Mouse (Mus musculus) forebrain, embryonic 15.5 days (tissue): ENCODE data around the gene Fam173a. TPM values are rescaled to one million over a fixed set of nuclear protein-coding genes. Genes with fewer than 3 reads are reported as not detected.

Experiments
- ATAC-seq: fragments of 200-750 bp; cut with Nextera tagmentation; replicated peaks from 2 replicates; pipeline ENCODE4 v1.8.0; 2017; ENCODE audit warnings: mild to moderate bottlenecking, moderate TSS enrichment, moderate library complexity
- H3K27ac ChIP-seq: fragments of 300-500 bp; sonication (generic); replicated peaks from 2 replicates; pipeline ENCODE4 v1.5.1; 2015; ENCODE audit warnings: mild to moderate bottlenecking, inconsistent platforms
- H3K27me3 ChIP-seq: fragments of 300-500 bp; sonication (generic); 2 replicates; pipeline ENCODE4 v1.6.1; 2015; ENCODE audit warnings: inconsistent platforms
- H3K36me3 ChIP-seq: fragments of 300-500 bp; sonication (generic); 2 replicates; pipeline ENCODE4 v1.6.1; 2015; ENCODE audit warnings: mild to moderate bottlenecking, inconsistent platforms
- H3K4me1 ChIP-seq: fragments of 300-500 bp; sonication (generic); 2 replicates; pipeline ENCODE4 v1.6.1; 2015; ENCODE audit warnings: inconsistent platforms
- H3K4me2 ChIP-seq: fragments of 300-500 bp; sonication (generic); replicated peaks from 2 replicates; pipeline ENCODE4 v1.6.1; 2015; ENCODE audit warnings: mild to moderate bottlenecking, inconsistent platforms
- H3K4me3 ChIP-seq: fragments of 300-500 bp; sonication (generic); 2 replicates; pipeline ENCODE4 v1.5.1; 2015; ENCODE audit warnings: mild to moderate bottlenecking, inconsistent platforms
- H3K9ac ChIP-seq: fragments of 300-500 bp; sonication (generic); replicated peaks from 2 replicates; pipeline ENCODE4 v1.6.1; 2015; ENCODE audit warnings: mild to moderate bottlenecking, inconsistent platforms
- H3K9me3 ChIP-seq: fragments of 300-500 bp; sonication (generic); 2 replicates; pipeline ENCODE4 v1.6.1; 2016; ENCODE audit warnings: inconsistent platforms
- WGBS: fragments of 180-500 bp; shearing (Covaris S2); methylation state at CpG from one replicate; pipeline ENCODE4 v1.1.7; 2015; ENCODE audit warnings: mixed read lengths; 5-methylcytosine and 5-hydroxymethylcytosine counted together
- polyA plus RNA-seq: library from polyadenylated mRNA; unstranded; fragments of >200 nt; fragmentation: Nextera tagmentation; extraction: Ambion mirVana; gene quantifications from 2 replicates; pipeline ENCODE4 v1.2.1, GENCODE M21; 2015

The Fam173a gene
- polyA plus RNA-seq, 1 experiment from 2014 or later = 71.4 TPM

DNA sequence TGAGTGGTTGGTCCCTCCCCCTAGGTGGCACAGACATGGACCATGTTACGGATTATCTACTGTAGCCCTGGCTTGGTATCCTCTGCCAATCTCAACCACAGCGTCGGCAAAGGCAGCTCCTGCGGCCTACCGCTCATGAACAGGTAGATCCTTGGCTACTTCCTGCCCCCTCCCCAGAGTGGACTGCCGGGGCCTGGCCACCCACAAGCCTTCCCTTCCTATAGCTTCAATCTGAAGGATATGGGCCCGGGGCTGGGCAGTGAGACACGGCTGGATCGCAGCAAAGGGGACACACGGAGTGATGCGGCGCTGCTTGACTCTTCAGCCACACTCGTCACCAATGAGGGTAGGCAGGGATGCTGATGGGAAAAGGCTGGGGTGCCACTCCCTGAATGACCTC, 34.3 kb upstream of the Fam173a start:
- H3K4me1 ChIP-seq = peaks cover 76% of the 10 kb centered on the region

DNA sequence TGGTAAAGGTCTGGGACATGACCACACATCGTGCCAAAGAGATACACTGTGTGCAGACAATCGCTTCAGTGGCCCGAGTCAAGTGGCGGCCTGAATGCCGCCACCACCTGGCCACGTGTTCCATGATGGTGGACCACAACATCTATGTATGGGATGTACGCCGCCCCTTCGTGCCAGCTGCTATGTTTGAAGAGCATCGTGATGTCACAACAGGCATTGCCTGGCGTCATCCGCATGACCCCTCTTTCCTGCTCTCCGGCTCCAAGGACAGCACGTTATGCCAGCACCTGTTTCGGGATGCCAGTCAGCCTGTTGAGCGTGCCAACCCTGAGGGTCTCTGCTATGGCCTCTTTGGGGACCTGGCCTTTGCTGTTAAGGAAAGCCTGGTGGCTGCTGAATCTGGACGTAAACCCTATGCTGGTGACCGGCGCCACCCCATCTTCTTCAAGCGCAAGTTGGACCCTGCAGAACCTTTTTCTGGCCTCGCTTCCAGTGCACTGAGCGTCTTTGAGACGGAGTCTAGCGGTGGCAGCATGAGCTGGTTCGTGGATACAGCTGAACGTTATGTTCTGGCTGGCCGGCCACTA, 33.4 kb upstream of the Fam173a start:
- WGBS = 96% methylated on average over 27 of the region's 27 CpGs

More for the DNA sequence above, 34.3 kb upstream of the Fam173a start:
- ATAC-seq = no peak
- H3K36me3 ChIP-seq = peaks cover 32% of the 10 kb centered on the region
- H3K27me3 ChIP-seq = no peaks in the 10 kb centered on the region
- H3K27ac ChIP-seq = no peak overlapping the region
- no peak overlapping the region for H3K4me2 ChIP-seq
- 94% methylated on average over 13 of the region's 13 CpGs for WGBS
- no peak overlapping the region for H3K9ac ChIP-seq
- no peak overlapping the region for H3K4me3 ChIP-seq
- no peaks in the 10 kb centered on the region for H3K9me3 ChIP-seq

GRCm38 (mm10) chr17:25825311-25825710, 32.6 kb upstream of the Fam173a start:
- ATAC-seq = no peak
- 0 out of 2 replicates have a peak, but pooled peaks cover under 1% of the 10 kb centered on the region for H3K27me3 ChIP-seq
- peaks cover 18% of the 10 kb centered on the region for H3K36me3 ChIP-seq
- no peak overlapping the region for H3K27ac ChIP-seq
- peaks cover 59% of the 10 kb centered on the region for H3K4me1 ChIP-seq
- H3K9ac ChIP-seq = no peak overlapping the region
- WGBS = 90% methylated on average over 6 of the region's 6 CpGs
- H3K4me2 ChIP-seq = peak overlapping the region; percentile 88; the same call in 1 of the 2 replicates
- no peaks in the 10 kb centered on the region for H3K9me3 ChIP-seq
- no peak overlapping the region for H3K4me3 ChIP-seq

More for the DNA sequence above, 33.4 kb upstream of the Fam173a start:
- Histone ChIP-seq H3K4me2 (no peak overlapping the region), H3K4me3 (no peak overlapping the region), H3K9ac (no peak overlapping the region), H3K27ac (no peak overlapping the region), H3K9me3 (no peaks in the 10 kb centered on the region), H3K27me3 (no peaks in the 10 kb centered on the region), H3K4me1 (peaks cover 66% of the 10 kb centered on the region), H3K36me3 (peaks cover 25% of the 10 kb centered on the region)
- no peak for ATAC-seq

DNA sequence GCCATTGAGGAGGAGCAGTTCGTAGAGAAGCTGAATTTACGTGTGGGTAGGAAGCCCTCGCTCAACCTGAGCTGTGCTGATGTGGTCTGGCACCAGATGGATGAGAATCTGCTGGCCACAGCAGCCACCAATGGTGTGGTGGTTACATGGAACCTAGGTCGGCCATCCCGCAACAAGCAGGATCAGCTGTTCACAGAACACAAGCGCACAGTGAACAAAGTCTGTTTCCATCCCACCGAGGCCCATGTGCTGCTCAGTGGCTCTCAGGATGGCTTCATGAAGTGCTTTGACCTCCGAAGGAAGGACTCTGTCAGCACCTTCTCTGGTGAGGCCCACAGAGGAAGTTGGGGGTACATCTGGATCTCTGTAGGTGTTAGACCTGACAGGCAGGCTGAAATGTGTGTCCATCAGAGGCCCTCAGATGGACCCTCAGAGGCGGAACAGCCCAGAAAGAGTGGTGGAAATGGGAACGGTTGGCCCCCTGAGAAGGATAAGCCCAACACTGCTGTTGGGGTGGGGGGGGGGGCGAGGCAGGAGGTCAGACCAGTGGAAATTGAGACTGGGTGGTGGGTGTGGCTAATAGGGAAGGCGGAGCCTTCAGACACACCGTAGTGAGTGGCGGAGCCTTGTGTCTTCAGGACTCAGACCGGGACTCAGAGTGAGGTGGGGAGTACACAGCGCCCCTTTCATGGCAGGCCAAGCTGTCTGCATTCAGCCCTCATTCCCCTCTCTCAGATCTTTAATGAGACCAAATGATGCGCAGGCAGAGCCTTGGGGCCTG, 31.9 kb upstream of the Fam173a start:
- Histone ChIP-seq H3K4me1 (peaks cover 51% of the 10 kb centered on the region), H3K9ac (peak overlapping the region; percentile 68), H3K9me3 (no peaks in the 10 kb centered on the region), H3K27ac (no peak overlapping the region), H3K27me3 (peaks cover 8% of the 10 kb centered on the region; the same call in 1 of the 2 replicates), H3K36me3 (peaks cover 17% of the 10 kb centered on the region), H3K4me3 (peak overlapping the region; percentile 68), H3K4me2 (peak overlapping the region; percentile 88)
- WGBS = 77% methylated on average over 17 of the region's 17 CpGs
- no peak for ATAC-seq

GRCm38 (mm10) chr17:25823452-25823851, 30.8 kb upstream of the Fam173a start, which contains the start of gene Wdr24:
TSS of gene Wdr24 (plus strand) at chr17:25823627.
- 0% methylated on average over 18 of the region's 18 CpGs for WGBS
- Histone ChIP-seq H3K27me3 (peaks cover 15% of the 10 kb centered on the region), H3K9ac (peak within 1 kb of the TSS; percentile 68), H3K27ac (peak within 1 kb of the TSS; percentile 70), H3K36me3 (peaks cover 23% of the 10 kb centered on the region), H3K4me3 (peak within 1 kb of the TSS; percentile 68), H3K4me2 (peak within 1 kb of the TSS; percentile 88), H3K4me1 (peaks cover 47% of the 10 kb centered on the region), H3K9me3 (no peaks in the 10 kb centered on the region)
- ATAC-seq = peak; percentile 73

DNA sequence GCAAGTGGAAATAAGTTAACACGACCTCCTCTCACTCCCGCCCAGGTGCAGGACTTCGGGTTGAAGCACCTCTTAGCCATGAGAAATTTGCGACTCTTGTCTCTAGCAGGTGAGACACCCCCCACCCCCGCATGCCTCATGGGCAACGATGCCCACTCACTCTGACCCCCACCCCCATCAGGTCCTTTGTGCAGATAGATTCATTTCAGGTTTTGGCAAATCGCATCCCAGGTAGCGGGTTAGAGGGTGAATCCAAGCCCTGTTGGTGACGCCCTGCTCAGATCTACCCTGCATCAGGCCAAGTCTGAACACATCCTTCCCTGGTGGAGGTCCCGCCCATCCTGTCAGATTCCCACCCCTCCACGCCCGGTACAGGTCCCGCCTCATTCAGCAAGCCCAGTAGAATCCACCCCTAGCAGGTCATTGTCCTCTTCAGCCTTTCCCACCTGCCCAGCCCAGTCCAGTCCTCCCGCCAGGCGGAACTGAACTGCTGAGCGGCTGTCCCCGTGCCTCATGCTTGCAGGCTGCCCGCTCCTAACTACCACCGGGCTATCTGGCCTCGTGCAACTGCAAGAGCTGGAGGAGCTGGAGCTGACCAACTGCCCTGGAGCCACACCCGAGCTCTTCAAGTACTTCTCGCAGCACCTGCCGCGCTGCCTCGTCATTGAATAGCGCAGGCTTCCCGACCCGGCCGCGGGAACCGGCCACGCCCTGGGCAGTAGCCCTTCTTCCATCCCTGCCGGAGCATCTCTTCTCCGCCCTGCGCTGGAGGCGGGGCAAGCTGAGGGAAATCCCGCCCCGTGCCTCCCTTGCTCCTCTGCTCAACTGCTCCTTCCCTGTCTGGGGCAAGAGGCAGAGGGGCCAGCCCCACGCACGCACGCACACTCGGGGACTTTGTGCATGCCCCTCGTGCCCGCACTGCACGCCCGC, 26.4 kb upstream of the Fam173a start:
- WGBS = 10% methylated on average over 46 of the region's 46 CpGs
- peaks cover 13% of the 10 kb centered on the region for H3K4me1 ChIP-seq
- H3K9me3 ChIP-seq = no peaks in the 10 kb centered on the region
- no peak for ATAC-seq
- peaks cover 22% of the 10 kb centered on the region for H3K27me3 ChIP-seq
- no peak overlapping the region for H3K4me3 ChIP-seq
- no peak overlapping the region for H3K27ac ChIP-seq
- H3K4me2 ChIP-seq = no peak overlapping the region
- no peak overlapping the region for H3K9ac ChIP-seq
- H3K36me3 ChIP-seq = peaks cover 27% of the 10 kb centered on the region

DNA sequence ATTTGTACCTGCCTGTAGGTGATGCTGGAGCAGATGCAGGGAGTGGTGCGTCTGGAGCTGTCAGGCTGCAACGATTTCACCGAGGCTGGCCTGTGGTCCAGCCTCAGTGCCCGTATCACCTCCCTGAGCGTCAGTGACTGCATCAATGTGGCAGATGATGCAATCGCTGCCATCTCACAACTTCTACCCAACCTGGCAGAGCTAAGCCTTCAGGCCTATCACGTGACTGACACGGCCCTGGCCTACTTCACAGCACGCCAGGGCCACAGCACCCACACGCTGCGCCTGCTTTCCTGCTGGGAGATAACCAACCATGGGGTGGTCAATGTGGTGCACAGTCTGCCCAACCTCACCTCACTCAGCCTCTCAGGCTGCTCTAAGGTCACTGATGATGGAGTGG, 25.0 kb upstream of the Fam173a start:
- H3K27ac ChIP-seq = no peak overlapping the region
- 93% methylated on average over 11 of the region's 11 CpGs for WGBS
- H3K27me3 ChIP-seq = peaks cover 22% of the 10 kb centered on the region
- no peak overlapping the region for H3K9ac ChIP-seq
- H3K4me3 ChIP-seq = no peak overlapping the region
- peaks cover 27% of the 10 kb centered on the region for H3K36me3 ChIP-seq
- peaks cover 18% of the 10 kb centered on the region for H3K4me1 ChIP-seq
- no peaks in the 10 kb centered on the region for H3K9me3 ChIP-seq
- no peak for ATAC-seq
- H3K4me2 ChIP-seq = no peak overlapping the region

GRCm38 (mm10) chr17:25813471-25813870, 20.8 kb upstream of the Fam173a start:
- Histone ChIP-seq H3K9ac (peak overlapping the region; percentile 28), H3K27ac (no peak overlapping the region), H3K4me1 (peaks cover 40% of the 10 kb centered on the region), H3K4me3 (peak overlapping the region; percentile 16), H3K9me3 (no peaks in the 10 kb centered on the region), H3K4me2 (peak overlapping the region; percentile 35), H3K27me3 (peaks cover 8% of the 10 kb centered on the region), H3K36me3 (peaks cover 16% of the 10 kb centered on the region)
- ATAC-seq = no peak
- WGBS = 2% methylated on average over 20 of the region's 20 CpGs

- WGBS = 82% methylated on average over 4 of the region's 4 CpGs
- no peak for ATAC-seq
- peak overlapping the region; percentile 99; the same call in 1 of the 2 replicates for H3K4me3 ChIP-seq
- no peaks in the 10 kb centered on the region for H3K9me3 ChIP-seq
- H3K4me2 ChIP-seq = peak overlapping the region; percentile 89
- H3K27me3 ChIP-seq = no peaks in the 10 kb centered on the region
- no peak overlapping the region for H3K9ac ChIP-seq
- H3K27ac ChIP-seq = no peak overlapping the region
- H3K36me3 ChIP-seq = no peaks in the 10 kb centered on the region
- peaks cover 47% of the 10 kb centered on the region for H3K4me1 ChIP-seq
Observed at GRCm38 (mm10) chr17:25810890-25811289, 18.2 kb upstream of the Fam173a start.

DNA sequence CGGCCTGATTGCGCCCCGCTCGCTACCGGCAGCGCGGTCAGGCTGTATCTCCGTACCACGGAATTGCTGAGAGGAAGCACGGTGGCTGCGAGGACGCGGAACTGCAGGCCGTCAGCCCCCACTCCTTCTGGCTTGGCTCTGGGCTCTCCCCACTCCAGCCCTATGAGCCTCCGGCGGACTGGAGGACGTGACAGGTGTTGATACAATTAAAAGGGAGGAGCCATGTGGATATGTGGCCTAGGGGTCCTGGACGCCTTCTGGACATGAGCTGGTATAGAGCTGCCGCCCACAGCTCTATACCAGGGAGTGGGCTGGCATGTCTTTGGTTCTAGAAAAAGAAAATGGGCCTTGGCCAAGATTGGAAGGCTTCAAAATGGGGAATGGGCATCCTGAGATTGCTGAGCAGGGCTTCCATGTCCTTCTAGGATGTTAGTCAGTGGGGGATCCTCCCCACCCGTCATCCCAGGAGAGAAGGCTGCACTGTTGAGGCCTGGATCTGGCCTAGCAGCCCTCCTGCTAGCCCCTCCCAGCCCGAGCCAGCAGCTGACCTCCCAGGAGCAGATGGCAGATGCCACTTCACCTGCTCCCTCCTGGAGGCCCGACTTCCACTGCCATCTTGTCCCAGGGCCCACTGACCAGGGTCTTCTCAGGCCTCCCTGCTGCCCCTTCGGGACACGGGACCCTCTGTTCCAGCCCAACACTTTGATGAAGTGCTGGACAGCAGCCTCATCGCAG, 17.1 kb upstream of the Fam173a start:
- Histone ChIP-seq H3K27ac (peak overlapping the region; percentile 98), H3K4me3 (peak overlapping the region; percentile 99), H3K36me3 (no peaks in the 10 kb centered on the region), H3K27me3 (no peaks in the 10 kb centered on the region), H3K4me2 (peak overlapping the region; percentile 89), H3K9me3 (no peaks in the 10 kb centered on the region), H3K4me1 (peaks cover 47% of the 10 kb centered on the region), H3K9ac (peak overlapping the region; percentile 99)
- WGBS = 6% methylated on average over 25 of the region's 25 CpGs
- peak; percentile 53 for ATAC-seq
